Mouse (Mus musculus) CD8-positive naive resting alpha-beta T cell, adult 2 months (primary cell): ENCODE measurements around the gene Med12l.
"Not testable (repeated sequence)": the region's sequence is repeated elsewhere in the genome, so short reads cannot be mapped to it uniquely, and the experiment has no call there.

Experiments
- DNase-seq, 2 experiments: peaks; one replicate each; pipeline ENCODE4 v3.0.0; 2022; ENCODE audit warnings: low read depth in 2 of 2, low spot score in 2 of 2

Gene Med12l

GRCm38 (mm10) chr3:59022251-59022650, 16.6 kb downstream of the Med12l start:
- no peak for DNase-seq

GRCm38 (mm10) chr3:59022971-59023370, 17.3 kb downstream of the Med12l start:
- no peak for DNase-seq

- no peak for DNase-seq
Measured at GRCm38 (mm10) chr3:59024531-59025192, 19.0 kb downstream of the Med12l start.

- DNase-seq: no peak
Measured at GRCm38 (mm10) chr3:59025193-59025535, 19.5 kb downstream of the Med12l start.

- no peak for DNase-seq
Measured at GRCm38 (mm10) chr3:59028696-59029095, 23.1 kb downstream of the Med12l start.

GRCm38 (mm10) chr3:59030986-59031385, 25.4 kb downstream of the Med12l start:
- no peak for DNase-seq

- DNase-seq: no peak
Measured at GRCm38 (mm10) chr3:59041487-59041886, 35.9 kb downstream of the Med12l start.

- no peak for DNase-seq
Measured at GRCm38 (mm10) chr3:59054834-59055535, 49.4 kb downstream of the Med12l start.

GRCm38 (mm10) chr3:59059022-59059541, 53.5 kb downstream of the Med12l start:
- peak; percentile 15 to 50 for DNase-seq

GRCm38 (mm10) chr3:59060131-59060530, 54.5 kb downstream of the Med12l start:
- no peak for DNase-seq

- no peak for DNase-seq
Measured at GRCm38 (mm10) chr3:59062141-59062540, 56.5 kb downstream of the Med12l start.

- DNase-seq: no peak
Measured at GRCm38 (mm10) chr3:59063431-59063830, 57.8 kb downstream of the Med12l start.

GRCm38 (mm10) chr3:59065937-59066336, 60.3 kb downstream of the Med12l start:
- no peak for DNase-seq

GRCm38 (mm10) chr3:59066558-59067294, 61.1 kb downstream of the Med12l start:
- no peak for DNase-seq

GRCm38 (mm10) chr3:59069071-59069470, 63.4 kb downstream of the Med12l start:
- not testable (repeated sequence) for DNase-seq

GRCm38 (mm10) chr3:59077278-59077677, 71.7 kb downstream of the Med12l start:
- peak in 1 of 2 experiments; percentile 28 for DNase-seq

GRCm38 (mm10) chr3:59078585-59078984, 73.0 kb downstream of the Med12l start:
- DNase-seq: no peak

- DNase-seq: peak; percentile 58 to 75
Measured at GRCm38 (mm10) chr3:59079327-59079726, 73.7 kb downstream of the Med12l start.

- no peak for DNase-seq
Measured at GRCm38 (mm10) chr3:59080293-59080916, 74.8 kb downstream of the Med12l start.

GRCm38 (mm10) chr3:59080919-59081318, 75.3 kb downstream of the Med12l start:
- DNase-seq: peak; percentile 45 to 59

- DNase-seq: no peak
Measured at GRCm38 (mm10) chr3:59092702-59093101, 87.1 kb downstream of the Med12l start.
